Mouse (Mus musculus) stomach, postnatal 0 days (tissue): ENCODE measurements around the gene Ap2a1.

Experiments used
- CTCF ChIP-seq: IDR thresholded peaks from 2 replicates; pipeline ENCODE4 v1.5.1; 2016; ENCODE audit warnings: antibody characterized with exemption, low read depth, mild to moderate bottlenecking, moderate library complexity
- EP300 ChIP-seq: optimal IDR thresholded peaks from 2 replicates; pipeline ENCODE3; 2016; ENCODE audit warnings: antibody characterized with exemption

DNA sequence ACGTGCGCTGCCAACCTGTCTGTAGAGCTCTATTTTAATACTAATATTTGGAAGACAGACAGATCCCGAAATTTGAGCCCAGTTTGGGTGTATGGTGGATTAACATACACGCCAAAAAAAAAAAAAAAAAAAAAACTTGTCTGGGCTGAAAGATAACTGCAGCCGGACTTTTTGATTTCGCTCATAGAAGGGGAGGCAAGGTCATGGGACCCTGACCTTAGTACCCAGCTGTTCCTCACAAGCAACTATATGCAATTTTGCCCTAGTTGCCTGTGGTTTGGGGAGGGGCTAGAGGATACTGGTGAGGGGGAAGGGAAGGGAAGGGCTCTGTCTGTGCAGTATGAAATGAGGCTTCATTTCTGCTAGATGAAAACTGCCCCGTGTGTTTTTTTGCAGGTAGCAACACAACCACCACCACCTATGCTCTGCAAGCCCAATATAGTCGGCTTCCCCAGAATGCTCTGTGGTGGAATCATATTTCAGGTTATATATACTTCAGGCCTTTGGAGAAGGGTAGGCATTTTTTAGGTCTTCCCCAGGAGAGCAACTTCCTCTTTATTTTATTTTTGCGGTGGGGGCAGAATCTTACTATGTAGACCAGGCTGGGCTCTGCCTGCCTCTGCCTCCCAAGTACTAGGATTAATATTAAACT, 72.9 kb downstream of the Ap2a1 start:
- no peak for TF ChIP-seq CTCF
- TF ChIP-seq EP300, result no peak
